Mouse (Mus musculus) liver, embryonic 11.5 days (tissue): ENCODE measurements around the gene Cetn3. TPM values are rescaled to one million over a fixed set of nuclear protein-coding genes. Genes with fewer than 3 reads are reported as not detected.

Source experiments
- ATAC-seq: fragments of 200-750 bp; cut with Nextera tagmentation; replicated peaks from 2 replicates; pipeline ENCODE4 v1.8.0; 2017; ENCODE audit warnings: moderate number of reproducible peaks, mild to moderate bottlenecking, moderate TSS enrichment, moderate library complexity; ENCODE audit not compliant: low FRiP score
- DNase-seq: peaks from one replicate; pipeline ENCODE4 v3.0.0-alpha.2; 2017; ENCODE audit warnings: low spot score
- H3K27ac ChIP-seq: fragments of 300-500 bp; sonication (generic); 2 replicates; pipeline ENCODE4 v1.5.1; 2014; ENCODE audit warnings: mild to moderate bottlenecking, low read depth, low read length, control low read depth
- H3K27me3 ChIP-seq: fragments of 300-500 bp; sonication (generic); replicated peaks from 2 replicates; pipeline ENCODE4 v1.6.1; 2014; ENCODE audit warnings: low read length, mixed read lengths; ENCODE audit not compliant: control insufficient read depth, insufficient read depth
- H3K36me3 ChIP-seq: fragments of 300-500 bp; sonication (generic); 2 replicates; pipeline ENCODE4 v1.6.1; 2014; ENCODE audit warnings: mild to moderate bottlenecking, low read length, moderate library complexity, mixed read lengths; ENCODE audit not compliant: control insufficient read depth, insufficient read depth
- H3K4me1 ChIP-seq: fragments of 300-500 bp; sonication (generic); replicated peaks from 2 replicates; pipeline ENCODE4 v1.6.1; 2014; ENCODE audit warnings: low read length, mixed read lengths; ENCODE audit not compliant: control insufficient read depth, insufficient read depth
- H3K4me2 ChIP-seq: fragments of 300-500 bp; sonication (generic); 2 replicates; pipeline ENCODE4 v1.6.1; 2014; ENCODE audit warnings: mild to moderate bottlenecking, control low read depth, moderate library complexity
- H3K4me3 ChIP-seq: fragments of 300-500 bp; sonication (generic); 2 replicates; pipeline ENCODE4 v1.5.1; 2014; ENCODE audit warnings: low read depth, low read length, control low read depth
- H3K9ac ChIP-seq: fragments of 300-500 bp; sonication (generic); 2 replicates; pipeline ENCODE4 v1.6.1; 2014; ENCODE audit warnings: low read depth, low read length, control low read depth
- H3K9me3 ChIP-seq: fragments of 300-500 bp; sonication (generic); 2 replicates; pipeline ENCODE4 v1.6.1; 2016; ENCODE audit warnings: low read length, inconsistent platforms, mixed read lengths; ENCODE audit not compliant: control insufficient read depth
- WGBS: fragments of 180-500 bp; shearing (Covaris S2); extraction: QIAGEN DNeasy Blood & Tissue Kit; methylation state at CpG from one replicate; pipeline ENCODE4 v1.1.7; 2014; 5-methylcytosine and 5-hydroxymethylcytosine counted together
- polyA plus RNA-seq: library from polyadenylated mRNA; unstranded; fragments of >200 nt; fragmentation: Nextera tagmentation; extraction: Ambion mirVana; gene quantifications from 2 replicates; pipeline ENCODE4 v1.2.1, GENCODE M21; 2014

Gene Cetn3
- 247 and 270 TPM in 2 replicates for polyA plus RNA-seq

- 1% methylated on average over 29 of the region's 29 CpGs for whole genome bisulfite sequencing
- Histone ChIP-seq H3K4me2 (peak within 1 kb of the TSS; percentile 82), H3K4me1 (peaks cover 3% of the 10 kb centered on the region; the same call in 1 of the 2 replicates), H3K36me3 (no peaks in the 10 kb centered on the region; the same call in 1 of the 2 replicates), H3K27ac (peak within 1 kb of the TSS; percentile 98), H3K4me3 (peak within 1 kb of the TSS; percentile 80), H3K27me3 (no peaks in the 10 kb centered on the region), H3K9me3 (no peaks in the 10 kb centered on the region), H3K9ac (peak within 1 kb of the TSS; percentile 94)
- DNase-seq (peak; percentile 86), ATAC-seq (peak; percentile 89)
Observed at GRCm38 (mm10) chr13:81782971-81783404, at the start of gene Cetn3. Gene Cetn3, plus strand, starts transcription at chr13:81783077.

- 59% methylated on average over 5 of the region's 5 CpGs for WGBS
- peaks cover 4% of the 10 kb centered on the region for H3K4me1 ChIP-seq
Observed at GRCm38 (mm10) chr13:81736606-81737005, 46.3 kb upstream of the Cetn3 start.

GRCm38 (mm10) chr13:81740898-81741297 is 42.0 kb upstream of the Cetn3 start:
- DNase-seq: no peak
- WGBS: 36% methylated on average over 3 of the region's 3 CpGs
- ATAC-seq: peak; percentile 86

More at GRCm38 (mm10) chr13:81736606-81737005, 46.3 kb upstream of the Cetn3 start:
- no peak for DNase-seq
- H3K9ac ChIP-seq: no peak overlapping the region
- no peaks in the 10 kb centered on the region for H3K36me3 ChIP-seq
- H3K4me3 ChIP-seq: no peak overlapping the region
- peak; percentile 60 for ATAC-seq
- H3K4me2 ChIP-seq: no peak overlapping the region
- no peaks in the 10 kb centered on the region for H3K27me3 ChIP-seq
- H3K9me3 ChIP-seq: no peaks in the 10 kb centered on the region
- H3K27ac ChIP-seq: no peak overlapping the region

DNA sequence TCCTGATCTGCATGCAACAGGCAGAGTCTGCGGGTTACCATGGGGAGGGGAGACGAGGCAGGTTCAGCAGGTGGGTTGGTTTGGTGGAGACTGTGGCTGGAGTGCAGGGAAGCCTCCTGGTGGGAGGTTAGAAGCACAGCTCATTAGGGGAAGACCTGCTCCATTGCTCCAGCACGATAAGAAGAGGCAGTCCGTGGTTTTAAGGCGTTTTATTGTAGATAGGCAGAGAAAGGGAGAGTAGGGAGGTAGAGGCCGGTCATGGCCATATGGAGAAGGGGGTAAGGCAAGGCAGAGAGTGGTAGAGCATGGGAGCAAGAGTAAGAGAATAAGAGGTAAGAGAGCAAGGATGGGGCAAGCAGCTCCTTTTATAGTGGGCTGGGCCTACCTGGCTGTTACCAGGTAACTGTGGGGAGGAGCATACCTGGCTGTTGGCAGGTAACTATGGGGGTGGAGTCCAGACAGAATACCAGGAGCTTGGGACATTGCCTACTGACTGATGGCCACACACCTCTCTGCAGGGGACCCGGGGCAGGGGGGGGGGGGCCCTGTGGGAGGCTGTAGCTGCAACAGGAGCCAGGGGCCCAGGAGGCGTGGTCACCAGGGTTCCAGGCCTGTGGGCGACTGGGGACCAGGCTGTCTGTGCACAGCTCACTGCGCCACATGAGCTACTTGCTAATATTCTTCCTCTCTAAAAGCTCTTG is 39.3 kb upstream of the Cetn3 start:
- no peaks in the 10 kb centered on the region for H3K9me3 ChIP-seq
- peak overlapping the region; percentile 33; the same call in 1 of the 2 replicates for H3K4me2 ChIP-seq
- H3K4me3 ChIP-seq: no peak overlapping the region
- ATAC-seq: peak; percentile 81
- WGBS: 39% methylated on average over 10 of the region's 10 CpGs
- H3K4me1 ChIP-seq: peaks cover 13% of the 10 kb centered on the region
- no peak for DNase-seq
- no peak overlapping the region; the same call in 1 of the 2 replicates for H3K27ac ChIP-seq
- H3K36me3 ChIP-seq: no peaks in the 10 kb centered on the region
- H3K9ac ChIP-seq: no peak overlapping the region
- no peaks in the 10 kb centered on the region for H3K27me3 ChIP-seq

More at GRCm38 (mm10) chr13:81740898-81741297, 42.0 kb upstream of the Cetn3 start:
- Histone ChIP-seq H3K36me3 (no peaks in the 10 kb centered on the region), H3K27me3 (no peaks in the 10 kb centered on the region), H3K4me3 (no peak overlapping the region), H3K4me1 (peaks cover 13% of the 10 kb centered on the region), H3K4me2 (no peak overlapping the region), H3K9ac (no peak overlapping the region), H3K9me3 (no peaks in the 10 kb centered on the region), H3K27ac (no peak overlapping the region)

DNA sequence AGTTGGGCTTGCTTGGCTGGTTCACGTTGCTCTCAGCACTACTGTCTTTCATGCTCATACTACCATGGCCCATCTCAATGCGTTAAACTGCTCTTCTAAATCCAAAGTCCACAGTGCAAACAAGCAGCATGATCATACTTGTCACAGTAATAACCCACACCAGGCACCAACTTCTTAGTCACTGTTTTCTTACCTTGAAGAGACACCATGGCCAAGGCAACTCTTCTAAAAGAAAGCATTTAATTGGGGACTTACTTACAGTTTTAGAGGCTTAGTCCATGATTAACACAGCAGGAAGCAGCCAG is 38.8 kb upstream of the Cetn3 start:
- no peak overlapping the region for H3K27ac ChIP-seq
- H3K4me2 ChIP-seq: no peak overlapping the region
- H3K9ac ChIP-seq: no peak overlapping the region
- no peak for DNase-seq
- no peaks in the 10 kb centered on the region for H3K9me3 ChIP-seq
- no peaks in the 10 kb centered on the region for H3K36me3 ChIP-seq
- no peak for ATAC-seq
- no peak overlapping the region for H3K4me3 ChIP-seq
- H3K27me3 ChIP-seq: no peaks in the 10 kb centered on the region
- H3K4me1 ChIP-seq: peaks cover 13% of the 10 kb centered on the region
- WGBS: 47% methylated on average over 2 of the region's 2 CpGs

DNA sequence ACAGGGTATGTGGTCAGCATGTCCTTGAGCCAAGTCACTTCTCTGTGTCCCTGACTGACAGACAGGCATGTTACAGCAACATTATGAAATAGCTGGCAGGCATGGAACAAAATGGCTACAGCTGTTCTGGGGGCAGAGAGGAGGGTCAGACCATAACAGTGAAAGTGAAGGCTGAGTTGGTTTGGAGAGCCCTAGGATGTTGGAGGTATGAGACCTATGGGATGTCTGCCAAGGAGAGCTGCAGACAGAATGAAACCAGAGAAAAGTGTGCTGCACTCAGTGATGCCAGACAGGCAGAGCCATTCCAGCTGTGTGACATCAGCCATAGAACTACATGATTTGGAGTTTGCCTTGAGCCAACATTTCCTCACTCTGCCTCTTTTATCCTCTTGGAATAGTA is 28.0 kb upstream of the Cetn3 start:
- no peak overlapping the region for H3K9ac ChIP-seq
- DNase-seq (no peak), ATAC-seq (no peak)
- no peak overlapping the region for H3K4me2 ChIP-seq
- H3K4me1 ChIP-seq: no peaks in the 10 kb centered on the region
- no peaks in the 10 kb centered on the region for H3K27me3 ChIP-seq
- H3K27ac ChIP-seq: no peak overlapping the region
- no peak overlapping the region for H3K4me3 ChIP-seq
- 0 out of 2 replicates have a peak, but pooled peaks cover 2% of the 10 kb centered on the region for H3K9me3 ChIP-seq
- no peaks in the 10 kb centered on the region for H3K36me3 ChIP-seq

GRCm38 (mm10) chr13:81755324-81755723 is 27.6 kb upstream of the Cetn3 start:
- Histone ChIP-seq H3K27me3 (no peaks in the 10 kb centered on the region), H3K9me3 (0 out of 2 replicates have a peak, but pooled peaks cover 2% of the 10 kb centered on the region), H3K36me3 (no peaks in the 10 kb centered on the region), H3K4me2 (no peak overlapping the region), H3K27ac (no peak overlapping the region), H3K4me3 (no peak overlapping the region), H3K9ac (no peak overlapping the region), H3K4me1 (no peaks in the 10 kb centered on the region)
- WGBS: 92% methylated on average over 1 of the region's 1 CpGs
- ATAC-seq (no peak), DNase-seq (no peak)

GRCm38 (mm10) chr13:81757058-81757660 is 25.7 kb upstream of the Cetn3 start:
- H3K9me3 ChIP-seq: 0 out of 2 replicates have a peak, but pooled peaks cover 2% of the 10 kb centered on the region
- no peak for ATAC-seq
- no peak for DNase-seq
- no peak overlapping the region for H3K4me2 ChIP-seq
- H3K36me3 ChIP-seq: no peaks in the 10 kb centered on the region
- no peaks in the 10 kb centered on the region for H3K4me1 ChIP-seq
- no peaks in the 10 kb centered on the region for H3K27me3 ChIP-seq
- H3K27ac ChIP-seq: no peak overlapping the region
- WGBS: 71% methylated on average over 5 of the region's 5 CpGs
- H3K4me3 ChIP-seq: no peak overlapping the region
- no peak overlapping the region for H3K9ac ChIP-seq

- Histone ChIP-seq H3K36me3 (no peaks in the 10 kb centered on the region), H3K9ac (no peak overlapping the region), H3K4me3 (no peak overlapping the region), H3K9me3 (0 out of 2 replicates have a peak, but pooled peaks cover under 1% of the 10 kb centered on the region), H3K4me2 (no peak overlapping the region), H3K4me1 (no peaks in the 10 kb centered on the region), H3K27me3 (no peaks in the 10 kb centered on the region), H3K27ac (no peak overlapping the region)
- WGBS: 28% methylated on average over 3 of the region's 3 CpGs
- DNase-seq (no peak), ATAC-seq (peak; percentile 67)
Observed at GRCm38 (mm10) chr13:81760379-81760778, 22.5 kb upstream of the Cetn3 start.
